Mouse (Mus musculus): ENCODE results near the gene Fam78a.
"Not testable (repeated sequence)": the region's sequence is repeated elsewhere in the genome, so short reads cannot be mapped to it uniquely, and the experiment has no call there.

Gene Fam78a

DNA sequence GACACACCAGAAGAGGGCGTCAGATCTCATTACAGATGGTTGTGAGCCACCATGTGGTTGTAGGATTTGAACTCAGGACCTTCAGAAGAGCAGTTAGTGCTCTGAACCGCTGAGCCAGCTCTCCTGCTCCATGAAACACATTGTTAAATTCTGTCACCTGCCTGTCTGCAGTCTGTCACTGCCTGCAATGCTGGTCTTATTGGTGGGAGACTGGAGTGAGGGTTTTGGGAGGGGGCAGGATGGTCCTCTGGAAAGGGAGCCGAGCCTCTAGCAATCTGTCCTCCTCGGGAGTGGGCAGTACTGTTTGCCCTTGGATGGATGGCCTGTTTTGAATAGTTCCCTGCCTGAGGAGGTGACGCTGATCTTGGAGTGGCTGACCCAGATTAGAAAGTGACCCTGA lies 40.8 kb downstream of the Fam78a start:
- DNase-seq (ENCODE audit: low read depth, low spot score): no peak

DNA sequence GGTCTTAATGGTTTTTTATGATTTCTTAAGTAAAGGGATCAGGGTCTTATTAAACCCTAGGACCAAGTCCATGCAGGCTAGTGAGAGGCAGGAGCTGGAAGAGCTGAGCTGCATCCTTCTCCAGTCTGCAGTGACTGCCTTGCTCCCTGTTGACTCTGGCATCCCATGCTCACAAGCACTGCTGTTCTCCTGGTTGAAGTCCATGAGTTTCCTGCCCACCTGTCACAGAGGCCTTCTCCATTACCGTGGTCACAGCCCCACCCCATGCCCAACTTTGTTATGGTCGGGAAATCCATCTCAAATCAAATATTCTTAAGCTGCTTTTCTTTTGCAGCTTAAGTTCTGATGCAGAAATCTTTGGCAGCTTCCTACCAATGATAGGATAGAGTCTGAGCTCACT lies 43.6 kb downstream of the Fam78a start:
- DNase-seq (ENCODE audit: low read depth, low spot score): no peak

GRCm38 (mm10) chr2:32040646-32041045 lies 44.0 kb downstream of the Fam78a start:
- not testable (repeated sequence) for DNase-seq (ENCODE audit: low read depth, low spot score)

GRCm38 (mm10) chr2:32038661-32039081 lies 46.0 kb downstream of the Fam78a start:
- DNase-seq (ENCODE audit: low read depth, low spot score): no peak

GRCm38 (mm10) chr2:32037279-32037858 lies 47.3 kb downstream of the Fam78a start:
- no peak for DNase-seq (ENCODE audit: low read depth, low spot score)

GRCm38 (mm10) chr2:32034206-32034605 lies 50.5 kb downstream of the Fam78a start:
- DNase-seq (ENCODE audit: low read depth, low spot score): no peak

DNA sequence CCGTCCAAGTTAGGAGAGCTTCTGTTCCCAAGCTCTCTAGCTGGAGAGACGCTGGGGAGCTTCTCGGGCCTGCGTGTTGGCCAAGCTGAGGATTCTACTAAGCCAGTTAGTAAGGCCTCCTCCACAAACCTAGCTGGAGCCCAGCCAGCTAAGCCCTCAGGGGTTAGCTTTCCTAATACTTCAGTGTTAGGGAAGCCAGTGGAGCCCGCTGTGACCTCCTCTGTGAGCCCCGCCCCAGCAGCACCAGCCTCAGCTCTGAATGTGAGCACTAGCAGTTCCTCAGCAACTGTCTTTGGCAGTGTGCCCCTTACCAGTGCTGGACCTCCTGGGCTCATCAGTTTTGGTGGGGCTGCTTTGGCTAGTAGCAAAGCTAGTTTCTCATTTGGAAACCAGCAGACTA lies 51.2 kb downstream of the Fam78a start:
- DNase-seq (ENCODE audit: low read depth, low spot score): no peak

DNA sequence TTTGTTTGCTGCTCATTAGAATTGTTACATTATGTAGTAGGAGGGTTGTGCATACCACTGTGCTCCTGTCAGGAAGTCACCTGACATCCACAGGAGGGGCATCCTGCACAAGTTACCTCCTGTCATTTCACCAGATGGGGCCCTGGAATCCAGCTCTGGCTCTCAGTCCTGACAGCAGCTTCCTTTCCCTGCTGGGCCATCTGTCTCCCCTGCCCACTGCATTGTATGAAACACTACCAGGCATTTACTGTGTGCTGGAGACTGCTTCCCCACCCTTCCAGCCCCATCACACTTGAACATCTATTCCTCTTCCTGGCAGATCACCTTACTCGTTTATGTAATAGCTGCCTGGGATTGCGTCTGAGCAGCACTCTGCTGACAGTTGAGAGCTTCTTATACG lies 55.0 kb downstream of the Fam78a start:
- DNase-seq (ENCODE audit: low read depth, low spot score): no peak

- DNase-seq (ENCODE audit: low read depth, low spot score): no peak
Measured at GRCm38 (mm10) chr2:32024372-32024771, 60.3 kb downstream of the Fam78a start.

DNA sequence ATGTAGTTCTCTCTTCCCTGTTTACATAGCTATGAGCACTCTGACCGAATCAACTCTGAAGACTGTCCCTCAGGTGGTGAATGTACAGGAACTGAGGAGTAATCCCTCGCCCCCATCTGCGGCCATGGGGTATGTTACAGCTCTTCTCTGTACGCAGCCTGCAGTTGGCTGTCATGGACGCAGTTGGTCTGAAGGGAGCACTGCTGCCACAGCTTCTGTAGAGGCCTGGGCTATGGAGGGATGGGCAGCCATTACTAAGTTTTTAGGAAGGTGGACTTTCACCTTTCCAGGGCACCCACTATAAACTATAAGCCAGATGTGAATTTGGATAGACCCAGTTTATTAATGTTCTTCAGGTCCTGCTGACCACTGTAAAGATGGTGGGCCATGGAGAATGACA lies 64.4 kb downstream of the Fam78a start:
- no peak for DNase-seq (ENCODE audit: low read depth, low spot score)

GRCm38 (mm10) chr2:32019704-32020103 lies 65.0 kb downstream of the Fam78a start:
- no peak for DNase-seq (ENCODE audit: low read depth, low spot score)

- DNase-seq (ENCODE audit: low read depth, low spot score): no peak
Measured at GRCm38 (mm10) chr2:32008716-32009115, 75.9 kb downstream of the Fam78a start.

GRCm38 (mm10) chr2:32008311-32008710 lies 76.3 kb downstream of the Fam78a start:
- no peak for DNase-seq (ENCODE audit: low read depth, low spot score)
